Mouse (Mus musculus): Measurements from ENCODE around the gene Tbc1d14. TPM values are rescaled to one million over a fixed set of nuclear protein-coding genes. Genes with fewer than 3 reads are reported as not detected.

Tbc1d14 gene
- polyA plus RNA-seq, 1 experiment from 2014 or later, result 45.4 TPM

- Histone ChIP-seq H3K27me3 (no peaks in the 10 kb centered on the region), H3K4me3 (no peak overlapping the region), H3K9me3 (no peaks in the 10 kb centered on the region), H3K9ac (no peak overlapping the region), H3K4me2 (no peak overlapping the region), H3K4me1 (0 out of 2 replicates have a peak, but pooled peaks cover 4% of the 10 kb centered on the region), H3K36me3 (peaks cover 49% of the 10 kb centered on the region), H3K27ac (no peak overlapping the region)
- no peak for ATAC-seq (ENCODE audit: insufficient number of reproducible peaks, insufficient read depth, low FRiP score, low TSS enrichment, low read depth)
- WGBS, result 96% methylated on average over 1 of the region's 1 CpGs
These were observed 5.8 kb upstream of the Tbc1d14 start for GRCm38 (mm10) chr5:36598883-36599282.

GRCm38 (mm10) chr5:36597653-36598052 is 4.6 kb upstream of the Tbc1d14 start:
- H3K9ac ChIP-seq, result no peak overlapping the region
- H3K4me2 ChIP-seq, result no peak overlapping the region
- no peak overlapping the region for H3K27ac ChIP-seq
- no peaks in the 10 kb centered on the region for H3K9me3 ChIP-seq
- no peaks in the 10 kb centered on the region for H3K27me3 ChIP-seq
- H3K4me1 ChIP-seq, result 0 out of 2 replicates have a peak, but pooled peaks cover 4% of the 10 kb centered on the region
- no peak for ATAC-seq (ENCODE audit: insufficient number of reproducible peaks, insufficient read depth, low FRiP score, low TSS enrichment, low read depth)
- 29% methylated on average over 4 of the region's 4 CpGs for WGBS
- peaks cover 38% of the 10 kb centered on the region for H3K36me3 ChIP-seq
- no peak overlapping the region for H3K4me3 ChIP-seq

- no peak for ATAC-seq (ENCODE audit: insufficient number of reproducible peaks, insufficient read depth, low FRiP score, low TSS enrichment, low read depth)
- Histone ChIP-seq H3K4me1 (0 out of 2 replicates have a peak, but pooled peaks cover 4% of the 10 kb centered on the region), H3K9me3 (no peaks in the 10 kb centered on the region), H3K9ac (no peak overlapping the region), H3K4me3 (no peak overlapping the region), H3K27me3 (no peaks in the 10 kb centered on the region), H3K4me2 (no peak overlapping the region), H3K36me3 (peaks cover 24% of the 10 kb centered on the region), H3K27ac (no peak overlapping the region)
- WGBS, result 65% methylated on average over 5 of the region's 5 CpGs
These were observed 3.1 kb upstream of the Tbc1d14 start for GRCm38 (mm10) chr5:36596225-36596624.

- ATAC-seq (ENCODE audit: insufficient number of reproducible peaks, insufficient read depth, low FRiP score, low TSS enrichment, low read depth), result no peak
- 21% methylated on average over 3 of the region's 3 CpGs for WGBS
- H3K4me3 ChIP-seq, result no peak overlapping the region
- peaks cover 15% of the 10 kb centered on the region for H3K36me3 ChIP-seq
- H3K9me3 ChIP-seq, result no peaks in the 10 kb centered on the region
- 0 out of 2 replicates have a peak, but pooled peaks cover 4% of the 10 kb centered on the region for H3K4me1 ChIP-seq
- H3K4me2 ChIP-seq, result no peak overlapping the region
- H3K27ac ChIP-seq, result no peak overlapping the region
- H3K9ac ChIP-seq, result no peak overlapping the region
- H3K27me3 ChIP-seq, result no peaks in the 10 kb centered on the region
These were observed 2.0 kb upstream of the Tbc1d14 start for GRCm38 (mm10) chr5:36595115-36595514.

- H3K4me3 ChIP-seq, result no peak overlapping the region
- no peaks in the 10 kb centered on the region for H3K27me3 ChIP-seq
- H3K9me3 ChIP-seq, result no peaks in the 10 kb centered on the region
- ATAC-seq (ENCODE audit: insufficient number of reproducible peaks, insufficient read depth, low FRiP score, low TSS enrichment, low read depth), result no peak
- no peak overlapping the region for H3K4me2 ChIP-seq
- H3K9ac ChIP-seq, result no peak overlapping the region
- H3K4me1 ChIP-seq, result 0 out of 2 replicates have a peak, but pooled peaks cover 4% of the 10 kb centered on the region
- no peak overlapping the region for H3K27ac ChIP-seq
- 80% methylated on average over 3 of the region's 3 CpGs for WGBS
- peaks cover 8% of the 10 kb centered on the region for H3K36me3 ChIP-seq
These were observed 1.3 kb upstream of the Tbc1d14 start for GRCm38 (mm10) chr5:36594344-36594743.

- WGBS, result 58% methylated on average over 5 of the region's 5 CpGs
- no peak for ATAC-seq (ENCODE audit: insufficient number of reproducible peaks, insufficient read depth, low FRiP score, low TSS enrichment, low read depth)
- H3K27me3 ChIP-seq, result no peaks in the 10 kb centered on the region
- H3K4me1 ChIP-seq, result no peaks in the 10 kb centered on the region
- H3K27ac ChIP-seq, result no peak overlapping the region
- H3K36me3 ChIP-seq, result no peaks in the 10 kb centered on the region
- H3K4me3 ChIP-seq, result no peak overlapping the region
- no peaks in the 10 kb centered on the region for H3K9me3 ChIP-seq
- H3K4me2 ChIP-seq, result no peak overlapping the region
- no peak overlapping the region for H3K9ac ChIP-seq
These were observed 2.6 kb downstream of the Tbc1d14 start for GRCm38 (mm10) chr5:36590499-36590920.

GRCm38 (mm10) chr5:36584299-36584698 is 8.8 kb downstream of the Tbc1d14 start:
- no peak for ATAC-seq (ENCODE audit: insufficient number of reproducible peaks, insufficient read depth, low FRiP score, low TSS enrichment, low read depth)
- no peaks in the 10 kb centered on the region for H3K9me3 ChIP-seq
- no peaks in the 10 kb centered on the region for H3K36me3 ChIP-seq
- H3K9ac ChIP-seq, result no peak overlapping the region
- no peak overlapping the region for H3K27ac ChIP-seq
- H3K4me3 ChIP-seq, result no peak overlapping the region
- 66% methylated on average over 6 of the region's 6 CpGs for WGBS
- H3K4me2 ChIP-seq, result no peak overlapping the region
- peaks cover 17% of the 10 kb centered on the region; the same call in 1 of the 2 replicates for H3K4me1 ChIP-seq
- H3K27me3 ChIP-seq, result peaks cover 3% of the 10 kb centered on the region; the same call in 1 of the 2 replicates

GRCm38 (mm10) chr5:36581924-36582642 is 11.0 kb downstream of the Tbc1d14 start:
- Histone ChIP-seq H3K36me3 (no peaks in the 10 kb centered on the region), H3K27ac (peak overlapping the region; percentile 88), H3K4me2 (peak overlapping the region; percentile 98), H3K27me3 (peaks cover 3% of the 10 kb centered on the region; the same call in 1 of the 2 replicates), H3K9ac (peak overlapping the region; percentile 80), H3K4me1 (peaks cover 17% of the 10 kb centered on the region; the same call in 1 of the 2 replicates), H3K4me3 (peak overlapping the region; percentile 77), H3K9me3 (no peaks in the 10 kb centered on the region)
- 2% methylated on average over 54 of the region's 54 CpGs for WGBS
- peak; percentile 98 for ATAC-seq (ENCODE audit: insufficient number of reproducible peaks, insufficient read depth, low FRiP score, low TSS enrichment, low read depth)

- Histone ChIP-seq H3K27me3 (peaks cover 3% of the 10 kb centered on the region; the same call in 1 of the 2 replicates), H3K4me2 (peak overlapping the region; percentile 98), H3K4me3 (peak overlapping the region; percentile 77), H3K36me3 (no peaks in the 10 kb centered on the region), H3K27ac (no peak overlapping the region), H3K9me3 (no peaks in the 10 kb centered on the region), H3K9ac (peak overlapping the region; percentile 67), H3K4me1 (peaks cover 17% of the 10 kb centered on the region; the same call in 1 of the 2 replicates)
- 2% methylated on average over 40 of the region's 40 CpGs for WGBS
- no peak for ATAC-seq (ENCODE audit: insufficient number of reproducible peaks, insufficient read depth, low FRiP score, low TSS enrichment, low read depth)
These were observed 11.7 kb downstream of the Tbc1d14 start for GRCm38 (mm10) chr5:36581259-36581923.

- no peak overlapping the region for H3K4me2 ChIP-seq
- no peaks in the 10 kb centered on the region for H3K36me3 ChIP-seq
- no peaks in the 10 kb centered on the region for H3K9me3 ChIP-seq
- no peaks in the 10 kb centered on the region for H3K27me3 ChIP-seq
- no peak overlapping the region for H3K4me3 ChIP-seq
- no peak overlapping the region for H3K27ac ChIP-seq
- peaks cover 22% of the 10 kb centered on the region for H3K4me1 ChIP-seq
- WGBS, result 66% methylated on average over 7 of the region's 7 CpGs
- ATAC-seq (ENCODE audit: insufficient number of reproducible peaks, insufficient read depth, low FRiP score, low TSS enrichment, low read depth), result no peak
- H3K9ac ChIP-seq, result 0 out of 2 replicates have a peak overlapping the region, but pooled peaks have one; percentile 27
These were observed 13.1 kb downstream of the Tbc1d14 start for GRCm38 (mm10) chr5:36579967-36580366.

- Histone ChIP-seq H3K36me3 (no peaks in the 10 kb centered on the region), H3K4me1 (peaks cover 32% of the 10 kb centered on the region)
- 82% methylated on average over 2 of the region's 2 CpGs for WGBS
These were observed 14.1 kb downstream of the Tbc1d14 start for GRCm38 (mm10) chr5:36578982-36579381.

More at GRCm38 (mm10) chr5:36578982-36579381, 14.1 kb downstream of the Tbc1d14 start:
- no peaks in the 10 kb centered on the region for H3K27me3 ChIP-seq
- H3K4me2 ChIP-seq, result no peak overlapping the region
- no peak for ATAC-seq (ENCODE audit: insufficient number of reproducible peaks, insufficient read depth, low FRiP score, low TSS enrichment, low read depth)
- no peaks in the 10 kb centered on the region for H3K9me3 ChIP-seq
- H3K27ac ChIP-seq, result no peak overlapping the region
- no peak overlapping the region for H3K4me3 ChIP-seq
- H3K9ac ChIP-seq, result no peak overlapping the region
